Mouse (Mus musculus) CH12.LX (cell line): ENCODE results near the gene Synpo2l.

ENCODE experiments used
- CTCF ChIP-seq, 2 experiments: IDR thresholded peaks in 1 of 2; conservative IDR thresholded peaks in 1 of 2; 2 replicates each; pipeline ENCODE4 v1.5.1; 2011 to 2012; ENCODE audit warnings: low read depth in 2 of 2, low read length in 2 of 2, improper control_type of control experiment in 1 of 2, inconsistent platforms in 1 of 2, mild to moderate bottlenecking in 1 of 2, moderate library complexity in 1 of 2
- EP300 ChIP-seq: IDR thresholded peaks from 2 replicates; pipeline ENCODE4 v1.6.1; 2011; ENCODE audit warnings: low read length, improper control_type of control experiment
- GABPA ChIP-seq: IDR thresholded peaks from 2 replicates; pipeline ENCODE4 v1.6.1; 2012; ENCODE audit warnings: low read depth, low read length, improper control_type of control experiment, inconsistent platforms; ENCODE audit not compliant: insufficient replicate concordance
- JUND ChIP-seq: conservative IDR thresholded peaks from 2 replicates; pipeline ENCODE4 v1.6.1; 2011; ENCODE audit warnings: low read depth, low read length, improper control_type of control experiment
- NRF1 ChIP-seq: IDR thresholded peaks from 2 replicates; pipeline ENCODE4 v1.6.1; 2014; ENCODE audit warnings: low read depth, mild to moderate bottlenecking, inconsistent platforms, low read length, improper control_type of control experiment, moderate library complexity
- POLR2A ChIP-seq: IDR thresholded peaks from 2 replicates; pipeline ENCODE4 v1.6.1; 2011; ENCODE audit warnings: low read depth, mild to moderate bottlenecking, improper control_type of control experiment, low read length
- POLR2AphosphoS2 ChIP-seq: IDR thresholded peaks from 2 replicates; pipeline ENCODE4 v1.6.1; 2011; ENCODE audit warnings: low read depth, low read length, improper control_type of control experiment
- SIN3A ChIP-seq: IDR thresholded peaks from 2 replicates; pipeline ENCODE4 v1.6.1; 2012; ENCODE audit warnings: low read length, improper control_type of control experiment, inconsistent platforms
- ZMIZ1 ChIP-seq: IDR thresholded peaks from 2 replicates; pipeline ENCODE4 v1.6.1; 2012; ENCODE audit warnings: low read depth, mild to moderate bottlenecking, inconsistent platforms, low read length, improper control_type of control experiment

GRCm38 (mm10) chr14:20660827-20661660 lies 7.1 kb downstream of the Synpo2l start:
- TF ChIP-seq ZMIZ1: no peak
- no peak for TF ChIP-seq EP300
- TF ChIP-seq GABPA: no peak
- no peak for TF ChIP-seq JUND
- peak; percentile 65 for TF ChIP-seq POLR2A
- TF ChIP-seq CTCF (conservative IDR thresholded peaks at IDR 0.05 in 1 of 2, IDR thresholded peaks at IDR 0.05 in 1 of 2; ENCODE audit: low read depth in 2 of 2, low read length in 2 of 2): peak; percentile 57 to 92
- TF ChIP-seq NRF1: peak; percentile 25; the same call in 1 of the 2 replicates
- TF ChIP-seq POLR2AphosphoS2: no peak
- peak; percentile 55; the same call in 1 of the 2 replicates for TF ChIP-seq SIN3A
